Mouse (Mus musculus) thymus, postnatal 4 days (tissue): ENCODE results near the gene Bpifa6.

Experiments
- DNase-seq: peaks from one replicate; pipeline ENCODE4 v3.0.0; 2021

Gene Bpifa6

DNA sequence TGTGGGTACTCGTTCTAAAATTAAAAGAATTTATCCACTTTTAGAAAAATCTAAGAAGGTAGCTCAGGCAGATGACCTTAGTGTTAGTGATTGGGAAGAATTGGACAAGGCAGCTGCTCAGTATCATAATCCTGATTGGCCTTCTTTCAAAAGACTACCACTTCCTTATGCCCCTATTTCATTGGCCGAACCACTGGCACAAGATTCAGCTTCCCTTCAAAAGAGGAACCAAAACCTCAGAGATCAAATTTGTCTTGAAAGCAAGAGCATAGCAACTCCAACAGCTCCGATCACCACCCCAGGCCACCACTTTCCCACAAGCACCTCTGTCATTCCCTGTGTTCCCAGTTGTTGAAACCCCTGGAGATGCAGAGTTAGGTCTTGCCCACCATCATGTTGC, 70.0 kb downstream of the Bpifa6 start:
- DNase-seq = no peak
